Mouse (Mus musculus) heart, postnatal 0 days (tissue): ENCODE data around the gene Rarres1. TPM values are rescaled to one million over a fixed set of nuclear protein-coding genes. Genes with fewer than 3 reads are reported as not detected.
A peak's percentile ranks its signal among the peaks of the same experiment; 100 is the strongest.

Source experiments
- ATAC-seq: fragments of 200-750 bp; cut with Nextera tagmentation; 2 replicates; pipeline ENCODE4 v1.8.0; 2017; ENCODE audit warnings: low read depth, moderate number of reproducible peaks, moderate library complexity; ENCODE audit not compliant: insufficient read depth
- DNase-seq: peaks from one replicate; pipeline ENCODE4 v3.0.0-alpha.2; 2016; ENCODE audit warnings: low spot score
- H3K27ac ChIP-seq: fragments of 300-500 bp; sonication (generic); 2 replicates; pipeline ENCODE4 v1.5.1; 2014; ENCODE audit warnings: low read depth, mild to moderate bottlenecking
- H3K27me3 ChIP-seq: fragments of 300-500 bp; sonication (generic); 2 replicates; pipeline ENCODE4 v1.6.1; 2014; ENCODE audit warnings: low read length, mixed read lengths; ENCODE audit not compliant: control insufficient read depth, insufficient read depth
- H3K36me3 ChIP-seq: fragments of 300-500 bp; sonication (generic); replicated peaks from 2 replicates; pipeline ENCODE4 v1.6.1; 2014; ENCODE audit warnings: low read length, mixed read lengths; ENCODE audit not compliant: control insufficient read depth, insufficient read depth
- H3K4me1 ChIP-seq: fragments of 300-500 bp; sonication (generic); 2 replicates; pipeline ENCODE4 v1.6.1; 2014; ENCODE audit warnings: antibody characterized with exemption; ENCODE audit not compliant: control insufficient read depth, insufficient read depth
- H3K4me2 ChIP-seq: fragments of 300-500 bp; sonication (generic); 2 replicates; pipeline ENCODE4 v1.6.1; 2014; ENCODE audit warnings: low read depth, mild to moderate bottlenecking, low read length, moderate library complexity
- H3K4me3 ChIP-seq: fragments of 300-500 bp; sonication (generic); 2 replicates; pipeline ENCODE4 v1.5.1; 2014; ENCODE audit warnings: low read depth, low read length
- H3K9ac ChIP-seq: fragments of 300-500 bp; sonication (generic); replicated peaks from 2 replicates; pipeline ENCODE4 v1.6.1; 2014; ENCODE audit warnings: low read depth, low read length, mixed read lengths
- H3K9me3 ChIP-seq: fragments of 300-500 bp; sonication (generic); replicated peaks from 2 replicates; pipeline ENCODE4 v1.6.1; 2016; ENCODE audit warnings: low read length; ENCODE audit not compliant: control insufficient read depth
- CTCF ChIP-seq: IDR thresholded peaks from 2 replicates; pipeline ENCODE4 v1.5.1; 2016; ENCODE audit warnings: antibody characterized with exemption, control low read depth, low read depth
- EP300 ChIP-seq: IDR thresholded peaks from 2 replicates; pipeline ENCODE4 v1.6.1; 2016; ENCODE audit warnings: antibody characterized with exemption, low read depth
- WGBS: fragments of 180-500 bp; shearing (Covaris S2); extraction: QIAGEN DNeasy Blood & Tissue Kit; methylation state at CpG from one replicate; pipeline ENCODE4 v1.1.7; 2014; 5-methylcytosine and 5-hydroxymethylcytosine counted together
- polyA plus RNA-seq: library from polyadenylated mRNA; unstranded; fragments of >200 nt; fragmentation: Nextera tagmentation; extraction: Ambion mirVana; gene quantifications from 2 replicates; pipeline ENCODE4 v1.2.1, GENCODE M21; 2015
- total RNA-seq: library from RNA; depleted of rRNA; stranded (reverse); fragments of >200 nt; gene quantifications from 2 replicates; pipeline ENCODE4 v1.2.3, GENCODE M21; 2014; ENCODE audit warnings: low replicate concordance

Rarres1 gene
- total and polyA plus RNA-seq, 2 experiments from 2014 or later, result 1.1 to 4.0 TPM

- no peak for TF ChIP-seq CTCF
- no peak for TF ChIP-seq EP300
- Histone ChIP-seq H3K9me3 (no peaks in the 10 kb centered on the region), H3K36me3 (no peaks in the 10 kb centered on the region), H3K4me2 (no peak overlapping the region), H3K9ac (no peak overlapping the region), H3K27ac (no peak overlapping the region), H3K4me1 (0 out of 2 replicates have a peak, but pooled peaks cover 2% of the 10 kb centered on the region), H3K4me3 (no peak overlapping the region), H3K27me3 (0 out of 2 replicates have a peak, but pooled peaks cover 6% of the 10 kb centered on the region)
- DNase-seq (no peak), ATAC-seq (no peak)
- 82% methylated on average over 5 of the region's 5 CpGs for WGBS
Observed at GRCm38 (mm10) chr3:67520568-67521143, 5.3 kb upstream of the Rarres1 start.

GRCm38 (mm10) chr3:67514801-67515273, 486 bp downstream of the Rarres1 start:
- H3K4me3 ChIP-seq, result peak overlapping the region; percentile 50
- WGBS, result 5% methylated on average over 40 of the region's 40 CpGs
- no peaks in the 10 kb centered on the region for H3K9me3 ChIP-seq
- peak; percentile 70 for ATAC-seq
- H3K4me1 ChIP-seq, result 0 out of 2 replicates have a peak, but pooled peaks cover 5% of the 10 kb centered on the region
- H3K36me3 ChIP-seq, result no peaks in the 10 kb centered on the region
- H3K27ac ChIP-seq, result no peak overlapping the region
- no peak overlapping the region; the same call in 1 of the 2 replicates for H3K9ac ChIP-seq
- no peak for TF ChIP-seq CTCF
- TF ChIP-seq EP300, result no peak
- peak overlapping the region; percentile 89 for H3K4me2 ChIP-seq
- peaks cover 13% of the 10 kb centered on the region; the same call in 1 of the 2 replicates for H3K27me3 ChIP-seq
- DNase-seq, result no peak

GRCm38 (mm10) chr3:67512807-67513206, 2.5 kb downstream of the Rarres1 start:
- Histone ChIP-seq H3K27me3 (peaks cover 13% of the 10 kb centered on the region; the same call in 1 of the 2 replicates), H3K27ac (no peak overlapping the region), H3K9me3 (no peaks in the 10 kb centered on the region), H3K4me1 (0 out of 2 replicates have a peak, but pooled peaks cover 5% of the 10 kb centered on the region), H3K36me3 (no peaks in the 10 kb centered on the region), H3K4me2 (no peak overlapping the region), H3K9ac (no peak overlapping the region), H3K4me3 (no peak overlapping the region)
- under 1% methylated on average over 5 of the region's 5 CpGs for WGBS
- DNase-seq, result peak; percentile 72
- peak; percentile 94 for TF ChIP-seq CTCF
- no peak for TF ChIP-seq EP300
- ATAC-seq, result peak; percentile 47; the same call in 1 of the 2 replicates

GRCm38 (mm10) chr3:67508216-67508892, 7.0 kb downstream of the Rarres1 start:
- H3K36me3 ChIP-seq, result no peaks in the 10 kb centered on the region
- no peak overlapping the region for H3K4me2 ChIP-seq
- no peaks in the 10 kb centered on the region for H3K4me1 ChIP-seq
- H3K27me3 ChIP-seq, result no peaks in the 10 kb centered on the region
- H3K9ac ChIP-seq, result no peak overlapping the region
- TF ChIP-seq CTCF, result no peak
- TF ChIP-seq EP300, result no peak
- ATAC-seq (no peak), DNase-seq (no peak)
- no peaks in the 10 kb centered on the region for H3K9me3 ChIP-seq
- no peak overlapping the region for H3K4me3 ChIP-seq
- no peak overlapping the region for H3K27ac ChIP-seq
- WGBS, result 78% methylated on average over 10 of the region's 10 CpGs

- Histone ChIP-seq H3K4me2 (no peak overlapping the region), H3K27ac (no peak overlapping the region), H3K27me3 (no peaks in the 10 kb centered on the region), H3K4me3 (no peak overlapping the region), H3K4me1 (no peaks in the 10 kb centered on the region), H3K9me3 (no peaks in the 10 kb centered on the region), H3K36me3 (no peaks in the 10 kb centered on the region), H3K9ac (no peak overlapping the region)
- DNase-seq, result no peak
- TF ChIP-seq CTCF (no peak), EP300 (no peak)
- 83% methylated on average over 2 of the region's 2 CpGs for WGBS
- ATAC-seq, result no peak
Observed at GRCm38 (mm10) chr3:67505286-67505685, 10.0 kb downstream of the Rarres1 start.
